Mouse (Mus musculus): ENCODE results near the gene Arhgef6.

Arhgef6 gene

DNA sequence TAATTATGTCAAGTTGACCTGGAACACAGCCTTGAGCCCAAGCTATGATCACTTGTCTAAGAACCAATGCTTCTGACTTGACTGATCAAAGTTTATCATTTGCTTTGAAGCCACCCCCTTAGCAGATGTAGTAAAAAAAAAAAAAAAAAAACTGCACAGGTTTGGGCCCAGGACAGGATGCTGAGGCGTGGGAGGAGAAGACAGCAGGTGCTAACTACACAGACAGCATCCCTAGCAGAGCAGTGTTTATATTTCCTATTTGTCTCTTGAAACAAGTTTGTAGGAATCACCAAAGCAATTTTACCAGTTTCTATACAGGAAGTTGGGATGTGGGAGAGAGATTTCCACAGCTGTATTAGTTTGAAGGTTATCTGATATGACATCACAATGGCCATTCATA lies 127.9 kb downstream of the Arhgef6 start:
- no peak for ATAC-seq (ENCODE audit: insufficient number of reproducible peaks, low FRiP score, low TSS enrichment)

- ATAC-seq (ENCODE audit: insufficient number of reproducible peaks, low FRiP score, low TSS enrichment), result no peak
These were observed 138.1 kb downstream of the Arhgef6 start for GRCm38 (mm10) chrX:57200397-57200796.

DNA sequence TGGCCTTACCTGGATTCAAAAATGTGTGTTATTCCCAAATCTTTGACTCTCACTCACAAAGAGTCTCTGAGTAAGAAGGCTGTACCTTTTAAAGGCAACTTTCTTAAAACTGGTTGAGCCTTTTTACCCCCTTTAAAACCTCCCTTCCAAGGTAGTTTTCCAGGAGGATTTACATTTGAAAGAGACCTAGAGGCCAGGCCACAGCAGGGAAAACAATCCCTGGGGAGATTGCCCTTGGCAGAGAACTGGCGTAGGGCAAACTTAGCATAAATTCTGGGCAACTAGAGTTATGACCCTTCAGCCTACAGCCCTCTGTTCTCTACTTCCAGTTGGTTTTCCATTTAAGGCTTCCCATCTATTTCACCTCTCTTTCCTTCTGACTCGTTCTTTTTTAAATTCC lies 140.5 kb downstream of the Arhgef6 start:
- ATAC-seq (ENCODE audit: insufficient number of reproducible peaks, low FRiP score, low TSS enrichment), result no peak

DNA sequence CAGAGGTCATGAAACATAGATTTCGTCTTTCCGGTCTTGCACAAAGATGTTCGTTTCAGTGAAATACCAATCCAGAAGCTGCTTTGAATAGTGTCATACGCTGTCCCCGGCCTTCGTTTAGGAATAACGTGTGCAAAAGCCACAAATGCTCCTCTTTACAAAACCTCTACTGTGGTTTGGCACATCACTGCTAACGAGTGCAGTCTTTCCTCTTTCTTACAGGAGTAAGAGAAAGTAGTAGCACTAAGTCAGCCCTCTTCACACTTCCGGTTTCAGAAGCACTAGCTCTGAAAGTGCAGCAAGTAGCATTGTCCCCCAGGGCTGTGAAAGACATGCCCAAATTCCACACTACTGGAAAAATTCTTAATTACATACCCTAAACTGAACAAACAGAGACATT lies 142.2 kb downstream of the Arhgef6 start:
- no peak for ATAC-seq (ENCODE audit: insufficient number of reproducible peaks, low FRiP score, low TSS enrichment)

- ATAC-seq (ENCODE audit: insufficient number of reproducible peaks, low FRiP score, low TSS enrichment), result no peak
These were observed 149.2 kb downstream of the Arhgef6 start for GRCm38 (mm10) chrX:57189335-57189734.

- no peak for ATAC-seq (ENCODE audit: insufficient number of reproducible peaks, low FRiP score, low TSS enrichment)
These were observed 151.2 kb downstream of the Arhgef6 start for GRCm38 (mm10) chrX:57187301-57187700.

- no peak for ATAC-seq (ENCODE audit: insufficient number of reproducible peaks, low FRiP score, low TSS enrichment)
These were observed 155.2 kb downstream of the Arhgef6 start for GRCm38 (mm10) chrX:57183359-57183758.

DNA sequence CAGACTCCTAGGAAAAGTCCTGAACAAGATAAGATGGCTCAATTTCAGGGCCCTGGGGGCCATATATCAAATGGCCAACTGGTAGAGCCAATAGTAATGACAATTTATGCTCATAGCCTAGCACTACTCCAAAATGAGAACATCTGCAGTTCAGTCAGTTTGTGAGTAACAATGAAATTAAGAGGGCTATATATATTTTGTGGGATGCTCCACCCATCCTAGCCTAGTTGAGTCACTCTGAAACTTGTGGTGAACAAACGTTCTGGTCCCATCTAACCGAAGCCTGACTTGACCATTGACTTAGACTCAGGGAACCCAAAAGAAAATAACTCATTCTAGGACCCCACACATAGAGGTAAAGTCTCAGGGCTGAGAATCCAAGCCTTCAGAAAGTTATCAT lies 156.1 kb downstream of the Arhgef6 start:
- no peak for ATAC-seq (ENCODE audit: insufficient number of reproducible peaks, low FRiP score, low TSS enrichment)
